Mouse (Mus musculus) right cerebral cortex, adult 2 months (tissue): ENCODE results near the gene Anks1.

Source experiments
- DNase-seq, 2 experiments: peaks; one replicate each; pipeline ENCODE4 v3.0.0; 2021 to 2022; ENCODE audit warnings: low spot score in 2 of 2

Anks1 gene

GRCm38 (mm10) chr17:28058346-28058745 lies 149.2 kb downstream of the Anks1 start:
- DNase-seq: no peak

GRCm38 (mm10) chr17:28060681-28061080 lies 151.6 kb downstream of the Anks1 start:
- DNase-seq: no peak

GRCm38 (mm10) chr17:28061472-28061871 lies 152.4 kb downstream of the Anks1 start:
- DNase-seq: peak; percentile 39 to 52

- DNase-seq: no peak
Observed at GRCm38 (mm10) chr17:28062710-28063109, 153.6 kb downstream of the Anks1 start.

- DNase-seq: no peak
Observed at GRCm38 (mm10) chr17:28063163-28063562, 154.1 kb downstream of the Anks1 start.

GRCm38 (mm10) chr17:28067303-28067702 lies 158.2 kb downstream of the Anks1 start:
- no peak for DNase-seq

GRCm38 (mm10) chr17:28069446-28069845 lies 160.3 kb downstream of the Anks1 start:
- DNase-seq: no peak

- DNase-seq: no peak
Observed at GRCm38 (mm10) chr17:28070256-28070655, 161.2 kb downstream of the Anks1 start.

- DNase-seq: peak; percentile 44 to 58
Observed at GRCm38 (mm10) chr17:28072730-28073129, 163.6 kb downstream of the Anks1 start.

GRCm38 (mm10) chr17:28074486-28074885 lies 165.4 kb downstream of the Anks1 start:
- DNase-seq: no peak

- no peak for DNase-seq
Observed at GRCm38 (mm10) chr17:28078028-28078427, 168.9 kb downstream of the Anks1 start.

- DNase-seq: peak; percentile 92
Observed at GRCm38 (mm10) chr17:28079618-28080017, 170.5 kb downstream of the Anks1 start.

GRCm38 (mm10) chr17:28080045-28080816 lies 171.1 kb downstream of the Anks1 start, which contains the start of gene Tcp11:
Tcp11 (minus strand) TSS chr17:28080639.
- DNase-seq: no peak

GRCm38 (mm10) chr17:28080817-28081165 lies 171.7 kb downstream of the Anks1 start:
- DNase-seq: no peak

- DNase-seq: peak; percentile 45 to 54
Observed at GRCm38 (mm10) chr17:28081385-28081784, 172.3 kb downstream of the Anks1 start.

GRCm38 (mm10) chr17:28081856-28082255 lies 172.8 kb downstream of the Anks1 start:
- no peak for DNase-seq

GRCm38 (mm10) chr17:28082863-28083262 lies 173.8 kb downstream of the Anks1 start:
- DNase-seq: no peak

- no peak for DNase-seq
Observed at GRCm38 (mm10) chr17:28084395-28084905, 175.3 kb downstream of the Anks1 start.

GRCm38 (mm10) chr17:28084964-28085363 lies 175.9 kb downstream of the Anks1 start:
- peak; percentile 84 to 91 for DNase-seq

GRCm38 (mm10) chr17:28087430-28087829 lies 178.3 kb downstream of the Anks1 start:
- DNase-seq: no peak

- no peak for DNase-seq
Observed at GRCm38 (mm10) chr17:28088718-28089117, 179.6 kb downstream of the Anks1 start.

- DNase-seq: no peak
Observed at GRCm38 (mm10) chr17:28092297-28092696, 183.2 kb downstream of the Anks1 start.

GRCm38 (mm10) chr17:28093837-28094236 lies 184.7 kb downstream of the Anks1 start:
- DNase-seq: no peak

- DNase-seq: no peak
Observed at GRCm38 (mm10) chr17:28096418-28096817, 187.3 kb downstream of the Anks1 start.
